Mouse (Mus musculus): ENCODE measurements at regions not wholly inside any gene's neighbourhood (a gene's known extent, or its start where the extent isn't known, plus 50 kb on each side); places are given as distances from the start of the nearest gene placed in this dataset.

GRCm38 (mm10) chr2:170294657-170295056 is 133.0 kb downstream of the Bcas1 start:
- intact Hi-C loops (cut with DNase I), result no loop called here
- DNase-seq, result no peak

DNA sequence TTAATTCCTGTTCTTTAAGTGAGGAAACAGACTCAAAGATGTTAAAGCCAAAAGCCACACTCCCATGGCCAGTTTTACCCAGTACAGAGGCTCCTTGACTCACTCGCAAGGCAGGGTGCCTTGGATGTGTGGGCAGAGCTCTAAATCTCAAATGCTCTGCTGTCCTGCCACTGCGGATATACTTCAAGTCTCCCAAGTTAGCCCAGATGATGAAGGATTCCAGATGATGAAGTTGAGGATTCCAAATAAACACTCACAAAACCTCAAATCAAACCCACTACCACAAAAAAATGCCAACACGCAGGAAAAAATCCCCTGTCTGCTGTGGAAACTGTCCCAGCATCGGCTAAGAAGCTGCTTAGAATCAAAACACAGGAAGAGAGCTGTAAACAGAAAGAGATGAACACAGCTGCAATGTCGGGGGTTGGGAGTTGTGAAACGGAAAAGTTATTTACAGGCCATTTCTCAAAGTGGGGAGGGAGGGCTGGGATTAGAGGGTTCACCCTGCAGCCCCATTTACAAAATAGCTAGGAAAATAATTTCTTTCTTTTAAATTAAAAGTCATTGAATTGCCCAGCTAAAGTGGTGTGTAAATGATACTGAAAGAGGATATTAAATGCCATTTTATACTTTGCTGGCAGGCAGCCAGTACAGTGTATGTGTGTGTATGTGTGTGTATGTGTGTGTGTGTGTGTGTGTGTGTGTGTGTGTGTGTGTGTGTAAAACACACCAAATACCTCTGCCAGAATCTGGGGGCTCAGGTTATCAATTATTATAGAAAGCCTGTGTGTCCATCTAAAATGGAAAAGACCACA is 135.6 kb downstream of the Bcas1 start:
- intact Hi-C loops (cut with DNase I), result no loop called here
- no peak for DNase-seq

DNA sequence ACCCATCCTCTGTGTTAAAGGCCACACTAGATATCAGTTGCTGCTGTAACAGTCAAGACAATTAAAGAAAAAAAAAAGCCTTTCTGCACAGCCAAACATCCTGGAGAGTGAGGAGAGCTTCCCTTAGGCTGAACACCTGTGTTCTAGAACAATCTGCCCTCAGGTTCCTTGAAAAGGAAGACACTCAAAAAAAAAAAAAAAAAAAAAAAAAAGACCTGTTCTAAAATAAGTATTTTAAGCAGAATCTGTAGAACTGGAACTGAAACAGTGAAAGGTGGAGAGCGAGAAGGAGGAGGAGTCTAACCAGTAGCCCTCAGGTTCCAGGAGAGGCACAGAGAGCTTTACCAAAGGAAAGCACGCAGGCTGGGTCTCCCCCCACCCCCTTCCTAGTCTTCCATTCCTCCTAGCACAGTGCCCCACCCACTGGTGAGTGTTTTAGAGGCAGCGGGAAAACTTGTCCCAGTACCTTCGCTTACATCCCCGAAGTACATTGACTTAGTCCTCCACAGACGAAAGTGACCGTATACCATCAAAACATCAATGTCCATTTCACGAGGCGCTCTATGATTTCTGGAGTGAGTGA is 138.2 kb downstream of the Bcas1 start:
- DNase-seq, result no peak
- intact Hi-C loops (cut with DNase I), result no loop called here

GRCm38 (mm10) chr2:170288787-170289186 is 138.9 kb downstream of the Bcas1 start:
- no peak for DNase-seq
- intact Hi-C loops (cut with DNase I), result no loop called here

DNA sequence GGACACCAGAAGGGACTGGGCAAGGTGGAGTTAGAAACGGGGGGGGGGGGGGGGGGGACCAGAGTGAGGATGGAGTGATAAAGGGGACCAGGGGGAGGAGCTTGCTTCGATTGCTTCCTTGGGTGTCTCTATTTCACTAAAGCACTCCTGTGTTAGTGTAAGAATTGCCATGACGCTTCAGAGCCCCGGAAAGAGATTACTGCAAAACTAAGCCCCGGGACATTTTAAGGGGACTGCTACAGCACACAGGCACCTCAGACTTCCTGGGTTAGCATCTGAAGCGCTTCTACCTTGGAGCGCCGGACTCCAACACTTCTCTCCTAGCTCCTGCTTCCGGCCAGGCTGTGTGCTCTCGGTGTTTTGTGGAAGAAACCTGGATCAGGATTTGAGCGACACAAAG is 139.4 kb downstream of the Bcas1 start:
- intact Hi-C loops (cut with DNase I), result no loop called here
- DNase-seq, result no peak

- peak; percentile 62 to 71 for DNase-seq
- intact Hi-C loops (cut with DNase I), result no loop called here
These were observed 139.5 kb upstream of the Zfp217 start for GRCm38 (mm10) chr2:170287301-170287885.

DNA sequence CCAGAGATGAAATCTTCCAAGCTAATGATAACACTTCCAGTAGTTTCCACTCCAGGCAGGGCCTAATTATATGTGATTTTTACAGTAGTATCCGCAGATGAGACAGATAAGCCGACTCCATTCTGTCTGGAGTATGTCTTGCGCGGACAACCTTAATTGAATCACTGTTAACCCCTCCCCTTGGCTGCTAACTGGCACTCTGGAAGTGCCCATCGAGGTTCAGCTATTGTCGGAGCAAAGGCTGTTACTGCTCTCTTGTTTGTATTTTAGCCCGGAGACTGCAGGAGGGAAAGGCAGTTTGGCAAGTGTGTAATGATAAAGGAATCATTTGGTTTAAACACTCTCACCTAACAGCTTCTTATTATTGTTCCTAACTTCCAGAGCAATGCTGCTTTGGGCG is 138.9 kb upstream of the Zfp217 start:
- DNase-seq, result no peak
- intact Hi-C loops (cut with DNase I), result no loop called here

DNA sequence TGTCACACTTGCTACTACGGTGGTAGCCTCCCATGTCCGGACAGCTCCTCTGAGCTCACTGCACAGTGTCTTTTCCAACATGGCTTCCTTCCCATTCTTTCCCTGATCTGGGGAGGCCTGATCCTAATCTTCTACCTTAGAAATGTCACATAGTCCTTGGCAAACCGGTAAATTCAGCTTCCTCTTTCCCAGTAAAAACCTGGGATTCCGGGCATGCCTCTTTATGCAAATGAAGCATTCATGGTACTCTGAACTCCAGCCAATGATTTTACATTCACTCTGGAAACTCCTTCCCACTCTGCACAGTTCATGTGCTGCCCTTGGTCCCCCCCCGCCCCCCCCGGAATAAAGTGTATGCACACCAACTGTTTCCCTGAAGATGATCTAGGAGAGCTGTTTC is 134.6 kb upstream of the Zfp217 start:
- intact Hi-C loops (cut with DNase I), result no loop called here
- no peak for DNase-seq

GRCm38 (mm10) chr2:170281311-170282008 is 133.6 kb upstream of the Zfp217 start:
- no peak for DNase-seq
- intact Hi-C loops (cut with DNase I), result no loop called here

DNA sequence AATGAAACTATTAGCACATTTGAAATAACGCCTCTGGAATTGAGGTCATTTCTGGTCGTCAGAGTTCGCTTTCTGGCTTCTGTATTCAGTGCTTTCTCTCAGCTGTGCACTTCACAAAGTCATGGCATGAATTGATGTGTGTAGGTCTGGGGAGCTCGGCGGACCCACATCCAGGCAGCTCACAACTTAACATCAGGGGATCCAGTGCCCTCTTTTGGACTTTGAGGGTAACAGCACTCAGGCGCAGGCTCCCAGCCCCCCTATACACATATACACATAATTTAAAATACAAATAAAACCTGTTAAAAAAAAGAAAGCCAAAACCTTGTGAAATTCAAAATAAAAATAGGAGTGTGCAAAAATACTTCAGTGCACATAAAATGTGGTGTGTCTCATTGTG is 132.8 kb upstream of the Zfp217 start:
- intact Hi-C loops (cut with DNase I), result no loop called here
- no peak for DNase-seq

- intact Hi-C loops (cut with DNase I), result no loop called here
- no peak for DNase-seq
These were observed 130.0 kb upstream of the Zfp217 start for GRCm38 (mm10) chr2:170277896-170278295.

- intact Hi-C loops (cut with DNase I), result no loop called here
These were observed 129.4 kb upstream of the Zfp217 start for GRCm38 (mm10) chr2:170277182-170277767.

DNA sequence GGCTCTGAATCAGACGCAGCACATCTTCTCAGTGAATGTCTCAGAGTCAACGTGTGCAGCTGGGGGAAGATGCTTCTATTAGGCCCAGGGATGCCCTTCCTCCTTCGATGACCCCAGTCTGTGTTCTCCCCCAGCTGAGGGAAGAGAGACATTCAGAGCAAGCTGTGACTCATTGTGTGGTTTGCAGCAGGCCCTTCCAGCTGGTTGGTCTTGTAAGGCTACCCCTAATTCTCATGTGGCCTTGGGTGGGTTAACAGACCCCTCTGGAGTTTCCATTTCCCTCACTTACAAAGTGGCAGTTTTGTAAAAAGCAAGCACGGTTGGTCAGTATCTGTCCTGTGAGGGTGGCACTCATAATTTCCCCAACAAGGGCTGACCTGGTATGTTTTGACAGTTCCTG is 127.8 kb upstream of the Zfp217 start:
- intact Hi-C loops (cut with DNase I), result no loop called here

More at GRCm38 (mm10) chr2:170277182-170277767, 129.4 kb upstream of the Zfp217 start:
- DNase-seq, result no peak

GRCm38 (mm10) chr2:170269926-170270577 is 122.1 kb upstream of the Zfp217 start:
- no peak for DNase-seq
- intact Hi-C loops (cut with DNase I), result loop anchor here (2.0 to 5.0 kb wide), 3 partner anchors 48 to 138 kb away; no protein-coding TSS in a partner anchor

More for the DNA sequence above, 127.8 kb upstream of the Zfp217 start:
- no peak for DNase-seq

- peak in 1 of 2 experiments; percentile 24 for DNase-seq
- intact Hi-C loops (cut with DNase I), result loop anchor here (2.0 to 5.0 kb wide), 3 partner anchors 46 to 136 kb away; no protein-coding TSS in a partner anchor
These were observed 120.2 kb upstream of the Zfp217 start for GRCm38 (mm10) chr2:170268080-170268479.

DNA sequence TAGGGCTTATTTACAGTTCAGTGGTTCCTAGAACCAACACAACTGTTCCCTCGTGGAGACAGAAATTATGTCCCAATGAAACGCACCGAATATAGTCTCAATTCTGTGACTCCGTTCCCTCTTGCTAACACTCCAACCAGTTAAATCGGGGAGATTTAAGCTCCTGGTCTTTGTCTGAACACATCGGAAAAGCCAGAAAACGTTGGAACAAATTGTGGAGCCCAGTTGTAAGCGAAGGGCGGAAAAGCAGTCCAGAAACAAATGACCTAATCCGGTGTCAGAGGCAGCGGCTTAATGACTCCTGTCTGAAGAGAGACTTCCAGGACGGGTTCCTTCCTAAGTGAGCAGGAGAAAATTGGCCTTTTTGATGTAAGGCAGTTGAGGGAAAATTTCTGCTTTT is 119.2 kb upstream of the Zfp217 start:
- intact Hi-C loops (cut with DNase I), result loop anchor here (5.0 kb wide), 2 partner anchors 45 to 135 kb away; no protein-coding TSS in a partner anchor
- DNase-seq, result peak in 1 of 2 experiments; percentile 28

DNA sequence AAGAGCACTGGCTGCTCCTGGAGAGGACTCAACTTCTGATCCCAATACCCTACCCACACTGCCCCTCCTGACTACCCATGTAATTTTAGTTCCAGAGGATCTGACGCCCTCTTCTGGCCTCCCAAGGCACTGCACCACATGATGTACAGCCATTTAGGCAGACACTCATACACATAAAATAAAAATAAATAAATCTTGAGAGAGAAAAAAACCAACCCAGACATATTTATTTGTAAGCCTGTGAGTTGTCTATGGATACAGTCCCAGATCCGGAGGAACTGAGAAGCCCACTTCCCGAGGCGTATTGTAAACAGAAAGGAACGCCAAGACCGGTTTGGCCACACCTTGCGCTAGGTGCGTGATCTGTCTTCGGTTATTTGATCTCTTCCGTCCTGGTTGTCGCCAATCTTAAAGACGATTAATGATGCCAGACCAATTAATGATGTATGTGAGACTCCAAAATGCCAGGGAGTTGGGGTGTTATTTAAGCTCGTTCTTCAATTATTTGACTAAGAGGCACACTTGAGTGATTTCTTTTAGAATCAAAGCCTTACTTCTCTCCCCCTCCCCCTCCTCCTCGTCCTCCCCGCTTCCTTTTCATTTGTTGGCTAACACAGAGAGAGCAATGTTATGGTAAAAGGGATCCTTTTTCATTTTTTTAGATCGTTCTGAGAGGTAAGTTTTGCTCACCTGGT is 118.7 kb upstream of the Zfp217 start:
- no peak for DNase-seq

GRCm38 (mm10) chr2:170263594-170263993 is 115.7 kb upstream of the Zfp217 start:
- no peak for DNase-seq
- intact Hi-C loops (cut with DNase I), result no loop called here

More for the DNA sequence above, 118.7 kb upstream of the Zfp217 start:
- intact Hi-C loops (cut with DNase I), result loop anchor here (5.0 kb wide), 2 partner anchors 44 to 134 kb away; no protein-coding TSS in a partner anchor

DNA sequence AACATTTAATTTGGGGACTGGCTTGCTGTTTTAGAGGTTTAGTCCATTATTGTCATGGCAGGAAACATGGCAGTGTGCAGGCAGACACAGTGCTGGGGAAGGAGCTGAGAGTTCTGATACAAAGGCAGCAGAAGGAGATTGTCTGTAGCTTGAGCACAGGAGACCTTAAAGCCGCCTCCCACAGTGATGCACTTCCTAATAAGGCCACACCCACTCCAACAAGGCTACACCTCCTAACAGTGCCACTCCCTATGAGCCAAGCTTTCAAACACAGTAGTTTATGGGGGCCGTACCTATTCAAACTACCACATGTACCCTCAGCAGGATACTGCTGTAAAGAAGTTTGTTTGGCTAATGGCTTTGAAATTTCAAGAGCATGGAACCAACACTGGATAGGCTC is 113.3 kb upstream of the Zfp217 start:
- intact Hi-C loops (cut with DNase I), result no loop called here
- no peak for DNase-seq

Measured in heart, postnatal 36 days (tissue).